Mouse (Mus musculus) heart, adult 11 months (tissue): ENCODE results near the gene Atp1a4.

Source experiments
- DNase-seq: peaks from one replicate; pipeline ENCODE4 v3.0.0; 2022

Atp1a4 gene

GRCm38 (mm10) chr1:172258314-172258713 is at the start of gene Atp1a4:
Atp1a4 (minus strand) TSS chr1:172258414.
- DNase-seq: no peak

- no peak for DNase-seq
Measured at GRCm38 (mm10) chr1:172307936-172308335, 49.7 kb upstream of the Atp1a4 start.

- no peak for DNase-seq
Measured at GRCm38 (mm10) chr1:172306885-172307284, 48.7 kb upstream of the Atp1a4 start.

- no peak for DNase-seq
Measured at GRCm38 (mm10) chr1:172306196-172306595, 48.0 kb upstream of the Atp1a4 start.

- DNase-seq: no peak
Measured at GRCm38 (mm10) chr1:172305635-172306034, 47.4 kb upstream of the Atp1a4 start.

- DNase-seq: no peak
Measured at GRCm38 (mm10) chr1:172305153-172305552, 46.9 kb upstream of the Atp1a4 start.

- DNase-seq: no peak
Measured at GRCm38 (mm10) chr1:172304443-172304842, 46.2 kb upstream of the Atp1a4 start.

GRCm38 (mm10) chr1:172302851-172303250 is 44.6 kb upstream of the Atp1a4 start:
- DNase-seq: no peak

- no peak for DNase-seq
Measured at GRCm38 (mm10) chr1:172302311-172302710, 44.1 kb upstream of the Atp1a4 start.

- peak; percentile 94 for DNase-seq
Measured at GRCm38 (mm10) chr1:172301180-172301579, 43.0 kb upstream of the Atp1a4 start.

- peak; percentile 96 for DNase-seq
Measured at GRCm38 (mm10) chr1:172300247-172300646, 42.0 kb upstream of the Atp1a4 start.

- no peak for DNase-seq
Measured at GRCm38 (mm10) chr1:172299528-172299927, 41.3 kb upstream of the Atp1a4 start.

GRCm38 (mm10) chr1:172297611-172298537 is 39.7 kb upstream of the Atp1a4 start, which contains the start of gene Atp1a2:
Atp1a2 (minus strand) TSS chr1:172298064.
- DNase-seq: peak; percentile 99

- peak; percentile 97 for DNase-seq
Measured at GRCm38 (mm10) chr1:172296816-172297510, 38.7 kb upstream of the Atp1a4 start.

- DNase-seq: peak; percentile 97
Measured at GRCm38 (mm10) chr1:172295751-172296197, 37.6 kb upstream of the Atp1a4 start.

- DNase-seq: no peak
Measured at GRCm38 (mm10) chr1:172293449-172293848, 35.2 kb upstream of the Atp1a4 start.

GRCm38 (mm10) chr1:172292880-172293279 is 34.7 kb upstream of the Atp1a4 start:
- no peak for DNase-seq

GRCm38 (mm10) chr1:172289617-172289946 is 31.4 kb upstream of the Atp1a4 start:
- DNase-seq: no peak

- DNase-seq: peak; percentile 67
Measured at GRCm38 (mm10) chr1:172288900-172289616, 30.8 kb upstream of the Atp1a4 start.

GRCm38 (mm10) chr1:172286740-172287139 is 28.5 kb upstream of the Atp1a4 start:
- DNase-seq: no peak

- peak; percentile 93 for DNase-seq
Measured at GRCm38 (mm10) chr1:172284221-172284620, 26.0 kb upstream of the Atp1a4 start.

GRCm38 (mm10) chr1:172283073-172283472 is 24.9 kb upstream of the Atp1a4 start:
- peak; percentile 96 for DNase-seq
